Mouse (Mus musculus) layer of hippocampus, adult 8-10 months (tissue): Measurements from ENCODE around the gene Ccdc74a. TPM values are rescaled to one million over a fixed set of nuclear protein-coding genes. Genes with fewer than 3 reads are reported as not detected.

Source experiments
- DNase-seq, 2 experiments: peaks; one replicate each; pipeline ENCODE4 v3.0.0; 2022; ENCODE audit warnings: low spot score in 2 of 2
- total RNA-seq, 4 experiments: library from RNA; stranded (reverse); gene quantifications; 2 replicates each; pipeline ENCODE4 v1.2.4; 2022

The Ccdc74a gene
- total RNA-seq, 4 experiments from 2014 or later, result 29.8 to 42.6 (median 41.3) TPM

- no peak for DNase-seq
Measured at GRCm38 (mm10) chr16:17641301-17641700, 5.0 kb upstream of the Ccdc74a start.

GRCm38 (mm10) chr16:17642311-17642710 is 4.0 kb upstream of the Ccdc74a start:
- DNase-seq, result peak; percentile 65 to 69

- DNase-seq, result no peak
Measured at GRCm38 (mm10) chr16:17643437-17643990, 2.8 kb upstream of the Ccdc74a start.

- DNase-seq, result no peak
Measured at GRCm38 (mm10) chr16:17647156-17647555, 886 bp downstream of the Ccdc74a start.

- no peak for DNase-seq
Measured at GRCm38 (mm10) chr16:17647566-17648340, 1.5 kb downstream of the Ccdc74a start.

GRCm38 (mm10) chr16:17649925-17650605 is 3.8 kb downstream of the Ccdc74a start:
- DNase-seq, result peak in 1 of 2 experiments; percentile 48

GRCm38 (mm10) chr16:17650711-17651110 is 4.4 kb downstream of the Ccdc74a start:
- no peak for DNase-seq

- no peak for DNase-seq
Measured at GRCm38 (mm10) chr16:17652607-17653006, 6.3 kb downstream of the Ccdc74a start.

GRCm38 (mm10) chr16:17653601-17654000 is 7.3 kb downstream of the Ccdc74a start:
- no peak for DNase-seq

- DNase-seq, result no peak
Measured at GRCm38 (mm10) chr16:17654188-17654795, 8.0 kb downstream of the Ccdc74a start.

- DNase-seq, result no peak
Measured at GRCm38 (mm10) chr16:17656212-17656871, 10.1 kb downstream of the Ccdc74a start.

- no peak for DNase-seq
Measured at GRCm38 (mm10) chr16:17665568-17665967, 19.3 kb downstream of the Ccdc74a start.

GRCm38 (mm10) chr16:17669886-17670285 is 23.6 kb downstream of the Ccdc74a start:
- no peak for DNase-seq

- DNase-seq, result no peak
Measured at GRCm38 (mm10) chr16:17694860-17695259, 48.6 kb downstream of the Ccdc74a start.

Other genes starting within 250 kb of the Ccdc74a start
- 10 to 100 TPM; 19.5 to 21.6 (median 20.7) TPM for gene Snap29, start 240.5 kb upstream of the Ccdc74a start, total RNA-seq
- gene Pi4ka, start 240.2 kb upstream of the Ccdc74a start, total RNA-seq, result 100 to 1,000 TPM; 261 to 306 (median 301) TPM
- 10 to 100 TPM; 35.3 to 49.3 (median 38.4) TPM for gene Crkl, start 194.5 kb upstream of the Ccdc74a start, total RNA-seq
- gene Aifm3, start 156.9 kb upstream of the Ccdc74a start, total RNA-seq, result 100 to 1,000 TPM in 2 of 4 experiments, 10 to 100 TPM in 2; 92.5 to 137 (median 109) TPM
- 100 to 1,000 TPM; 194 to 222 (median 203) TPM for gene Lztr1, start 137.8 kb upstream of the Ccdc74a start, total RNA-seq
- 10 to 100 TPM; 42.9 to 47.0 (median 45.1) TPM for gene Thap7, start 115.3 kb upstream of the Ccdc74a start, total RNA-seq
- gene Lrrc74b, start 85.2 kb upstream of the Ccdc74a start, total RNA-seq, result 1 to 10 TPM in 3 of 4 experiments, under 1 TPM in 1; 0.91 to 1.6 (median 1.4) TPM
- 1 to 10 TPM; 1.2 to 1.9 (median 1.6) TPM for gene P2rx6, start 84.6 kb upstream of the Ccdc74a start, total RNA-seq
- gene Slc7a4, start 63.3 kb upstream of the Ccdc74a start, total RNA-seq, result 100 to 1,000 TPM in 2 of 4 experiments, 10 to 100 TPM in 2; 80.6 to 117 (median 97.4) TPM
- gene Smpd4, start 27.1 kb upstream of the Ccdc74a start, total RNA-seq, result 10 to 100 TPM; 51.8 to 70.7 (median 60.0) TPM
- gene Med15, start 86.4 kb downstream of the Ccdc74a start, total RNA-seq, result 10 to 100 TPM; 72.6 to 84.6 (median 78.3) TPM
- gene Klhl22, start 113.1 kb downstream of the Ccdc74a start, total RNA-seq, result 100 to 1,000 TPM in 2 of 4 experiments, 10 to 100 TPM in 2; 95.8 to 105 (median 101) TPM
- 1 to 10 TPM; 1.9 to 4.7 (median 3.0) TPM for gene Scarf2, start 150.8 kb downstream of the Ccdc74a start, total RNA-seq
- gene B830017H08Rik, start 186.7 kb downstream of the Ccdc74a start, total RNA-seq, result 1 to 10 TPM; 2.7 to 3.9 (median 3.4) TPM
- gene Car15, start 191.9 kb downstream of the Ccdc74a start, total RNA-seq, result 10 to 100 TPM in 3 of 4 experiments, 1 to 10 TPM in 1; 9.4 to 15.9 (median 12.6) TPM
- 1 to 10 TPM in 3 of 4 experiments, under 1 TPM in 1; 0.73 to 2.6 (median 1.6) TPM for gene Gm20518, start 245.2 kb downstream of the Ccdc74a start, total RNA-seq
- gene Tssk1, start 247.8 kb downstream of the Ccdc74a start, total RNA-seq, result under 1 TPM in 1 of 4 experiments, not detected in 3; 0.16 TPM